Mouse (Mus musculus) liver, postnatal 0 days (tissue): ENCODE measurements at regions not wholly inside any gene's neighbourhood (a gene's known extent, or its start where the extent isn't known, plus 50 kb on each side); places are given as distances from the start of the nearest gene placed in this dataset.
"Not testable (repeated sequence)": the region's sequence is repeated elsewhere in the genome, so short reads cannot be mapped to it uniquely, and the experiment has no call there.

Experiments
- ATAC-seq: fragments of 200-750 bp; cut with Nextera tagmentation; 2 replicates; pipeline ENCODE4 v1.8.0; 2017; ENCODE audit warnings: mild to moderate bottlenecking, moderate library complexity
- DNase-seq: peaks from one replicate; pipeline ENCODE4 v3.0.0-alpha.2; 2016
- H3K27ac ChIP-seq: fragments of 300-500 bp; sonication (generic); 2 replicates; pipeline ENCODE4 v1.5.1; 2014; ENCODE audit warnings: antibody characterized with exemption, moderate library complexity, mild to moderate bottlenecking, low read depth
- H3K27me3 ChIP-seq: fragments of 300-500 bp; sonication (generic); 2 replicates; pipeline ENCODE4 v1.6.1; 2014; ENCODE audit warnings: low read length, control low read depth, mixed read lengths; ENCODE audit not compliant: insufficient read depth
- H3K36me3 ChIP-seq: fragments of 300-500 bp; sonication (generic); replicated peaks from 2 replicates; pipeline ENCODE4 v1.6.1; 2014; ENCODE audit warnings: mild to moderate bottlenecking, control low read depth, low read length, moderate library complexity, mixed read lengths; ENCODE audit not compliant: insufficient read depth
- H3K4me1 ChIP-seq: fragments of 300-500 bp; sonication (generic); 2 replicates; pipeline ENCODE4 v1.6.1; 2014; ENCODE audit warnings: antibody characterized with exemption, mild to moderate bottlenecking, control low read depth; ENCODE audit not compliant: insufficient read depth
- H3K4me2 ChIP-seq: fragments of 300-500 bp; sonication (generic); 2 replicates; pipeline ENCODE4 v1.6.1; 2014; ENCODE audit warnings: low read depth, mild to moderate bottlenecking, low read length, moderate library complexity, mixed read lengths
- H3K4me3 ChIP-seq: fragments of 300-500 bp; sonication (generic); 2 replicates; pipeline ENCODE4 v1.5.1; 2014; ENCODE audit warnings: low read depth, low read length
- H3K9ac ChIP-seq: fragments of 300-500 bp; sonication (generic); replicated peaks from 2 replicates; pipeline ENCODE4 v1.6.1; 2014; ENCODE audit warnings: mild to moderate bottlenecking, moderate library complexity
- H3K9me3 ChIP-seq: fragments of 300-500 bp; sonication (generic); 2 replicates; pipeline ENCODE4 v1.6.1; 2016; ENCODE audit warnings: mild to moderate bottlenecking, control low read depth, low read length, mixed read lengths
- CTCF ChIP-seq: sonication (generic); IDR thresholded peaks from 2 replicates; pipeline ENCODE4 v1.5.1; 2016; ENCODE audit warnings: antibody characterized with exemption, low read depth
- EP300 ChIP-seq: IDR thresholded peaks from 2 replicates; pipeline ENCODE4 v1.6.1; 2016; ENCODE audit warnings: antibody characterized with exemption, low read depth, mild to moderate bottlenecking
- WGBS: fragments of 180-500 bp; shearing (Covaris S2); extraction: QIAGEN DNeasy Blood & Tissue Kit; methylation state at CpG from one replicate; pipeline ENCODE4 v1.1.7; 2014; ENCODE audit not compliant: insufficient replicate concordance; 5-methylcytosine and 5-hydroxymethylcytosine counted together

GRCm38 (mm10) chr9:23674833-23675232, 423.0 kb upstream of the Npsr1 start:
- Histone ChIP-seq H3K4me2 (no peak overlapping the region), H3K27ac (no peak overlapping the region), H3K27me3 (no peaks in the 10 kb centered on the region), H3K4me3 (no peak overlapping the region), H3K4me1 (0 out of 2 replicates have a peak, but pooled peaks cover 2% of the 10 kb centered on the region), H3K36me3 (no peaks in the 10 kb centered on the region), H3K9me3 (no peaks in the 10 kb centered on the region), H3K9ac (no peak overlapping the region)
- DNase-seq (no peak), ATAC-seq (no peak)
- TF ChIP-seq EP300, result no peak
- TF ChIP-seq CTCF, result peak; percentile 27
- 43% methylated on average over 8 of the region's 8 CpGs for WGBS

GRCm38 (mm10) chr9:23689456-23689855, 408.3 kb upstream of the Npsr1 start:
- H3K4me3 ChIP-seq, result no peak overlapping the region
- no peaks in the 10 kb centered on the region for H3K4me1 ChIP-seq
- no peak overlapping the region for H3K9ac ChIP-seq
- no peak overlapping the region for H3K4me2 ChIP-seq
- H3K36me3 ChIP-seq, result no peaks in the 10 kb centered on the region
- DNase-seq (no peak), ATAC-seq (no peak)
- no peak overlapping the region for H3K27ac ChIP-seq
- no peaks in the 10 kb centered on the region for H3K27me3 ChIP-seq
- no peak for TF ChIP-seq EP300
- H3K9me3 ChIP-seq, result 0 out of 2 replicates have a peak, but pooled peaks cover 3% of the 10 kb centered on the region

- TF ChIP-seq EP300 (no peak), CTCF (no peak)
- Histone ChIP-seq H3K27ac (no peak overlapping the region), H3K4me3 (no peak overlapping the region), H3K27me3 (no peaks in the 10 kb centered on the region), H3K9me3 (no peaks in the 10 kb centered on the region), H3K4me2 (no peak overlapping the region), H3K36me3 (no peaks in the 10 kb centered on the region), H3K9ac (no peak overlapping the region), H3K4me1 (no peaks in the 10 kb centered on the region)
- ATAC-seq (no peak), DNase-seq (no peak)
- 71% methylated on average over 8 of the region's 8 CpGs for WGBS
Measured at GRCm38 (mm10) chr9:23692768-23693441, 404.9 kb upstream of the Npsr1 start.

- TF ChIP-seq EP300, result no peak
- TF ChIP-seq CTCF, result no peak
- Histone ChIP-seq H3K4me3 (no peak overlapping the region), H3K27ac (no peak overlapping the region), H3K27me3 (no peaks in the 10 kb centered on the region), H3K4me2 (no peak overlapping the region), H3K36me3 (no peaks in the 10 kb centered on the region), H3K4me1 (no peaks in the 10 kb centered on the region), H3K9ac (no peak overlapping the region), H3K9me3 (no peaks in the 10 kb centered on the region)
- no peak for DNase-seq
- no peak for ATAC-seq
- WGBS, result 70% methylated on average over 1 of the region's 1 CpGs
Measured at GRCm38 (mm10) chr9:23693442-23693829, 404.4 kb upstream of the Npsr1 start.

GRCm38 (mm10) chr9:23694481-23694880, 403.3 kb upstream of the Npsr1 start:
- ATAC-seq, result no peak
- DNase-seq, result no peak
- H3K9me3 ChIP-seq, result no peaks in the 10 kb centered on the region
- H3K4me3 ChIP-seq, result no peak overlapping the region
- H3K36me3 ChIP-seq, result no peaks in the 10 kb centered on the region
- no peak overlapping the region for H3K4me2 ChIP-seq
- no peak for TF ChIP-seq EP300
- H3K4me1 ChIP-seq, result no peaks in the 10 kb centered on the region
- no peaks in the 10 kb centered on the region for H3K27me3 ChIP-seq
- WGBS, result 78% methylated on average over 2 of the region's 2 CpGs
- H3K9ac ChIP-seq, result no peak overlapping the region
- no peak overlapping the region for H3K27ac ChIP-seq

GRCm38 (mm10) chr9:23700567-23700966, 397.2 kb upstream of the Npsr1 start:
- ATAC-seq (no peak), DNase-seq (no peak)
- Histone ChIP-seq H3K4me1 (no peaks in the 10 kb centered on the region), H3K36me3 (no peaks in the 10 kb centered on the region), H3K27me3 (no peaks in the 10 kb centered on the region), H3K4me2 (no peak overlapping the region), H3K9me3 (no peaks in the 10 kb centered on the region), H3K27ac (no peak overlapping the region), H3K4me3 (no peak overlapping the region), H3K9ac (no peak overlapping the region)
- no peak for TF ChIP-seq CTCF
- TF ChIP-seq EP300, result no peak
- 72% methylated on average over 1 of the region's 1 CpGs for WGBS

- not testable (repeated sequence) for H3K27ac ChIP-seq, H3K36me3 ChIP-seq, H3K4me2 ChIP-seq, H3K4me3 ChIP-seq, H3K9ac ChIP-seq, DNase-seq, H3K9me3 ChIP-seq, ATAC-seq, H3K27me3 ChIP-seq, H3K4me1 ChIP-seq
Measured at GRCm38 (mm10) chr9:23717584-23717983, 380.2 kb upstream of the Npsr1 start.
